ENCODE assay signal across 29 mouse cellular contexts in genomic region chr2:71221020-71221419, GRCm38 (mm10). TPM values are rescaled to one million over a fixed set of nuclear protein-coding genes. Genes with fewer than 3 reads are reported as not detected.
DNase-seq lines count a peak whose midpoint lies in the region; ATAC-seq lines count a peak whose summit lies in the region.
"Had no signal": no experiment of that assay in that cellular context is flagged by ENCODE, and none has a peak within 500 bp of the region (broad histone marks: within the 10 kb centered on the region; RNA-seq: fewer than 3 reads in every experiment).

No protein-coding gene starts in this region.

- DNase-seq in spleen, postnatal 36 days (ENCODE audit: low spot score in 2 of 2): peak; percentile 40 to 60
- no peak for DNase-seq in spleen, adult 12 weeks (ENCODE audit: low spot score)
- DNase-seq in ES-CJ7 (ENCODE audit: low read depth, low spot score): peak; percentile 36
- DNase-seq in ZHBTc4 (ENCODE audit: low read depth, low spot score): peak; percentile 28
- DNase-seq in thymus, postnatal 25 days: peak; percentile 15
- no peak for DNase-seq in kidney, postnatal 36 days
- DNase-seq in retina, postnatal 1 day: no peak
- DNase-seq in liver, embryonic 11.5 days (ENCODE audit: low spot score): no peak
- DNase-seq: adrenal gland, adult 8-10 months; adrenal gland, postnatal 25 days; cerebellum, adult 11-12 months; cerebellum, adult 8-10 months; cerebellum, postnatal 10 days; cerebellum, postnatal 36 days; embryo, embryonic 11 days; gastrocnemius, adult 2 months; gastrocnemius, postnatal 14 days; heart, adult 2 months had no signal

- no peak overlapping the region for H3K9ac ChIP-seq in liver, embryonic 11.5 days (ENCODE audit: low read depth, low read length)
- H3K9ac ChIP-seq: embryonic facial prominence, embryonic 13.5 days; forebrain, embryonic 13.5 days; heart, embryonic 13.5 days; hindbrain, embryonic 12.5 days; hindbrain, embryonic 15.5 days had no signal

- peaks cover 22% of the 10 kb centered on the region for H3K36me3 ChIP-seq in liver, embryonic 11.5 days (ENCODE audit: control insufficient read depth, insufficient read depth, low read length)

- H3K4me2 ChIP-seq in liver, embryonic 11.5 days: no peak overlapping the region
- H3K4me2 ChIP-seq: embryonic facial prominence, embryonic 13.5 days; forebrain, embryonic 13.5 days; heart, embryonic 13.5 days; hindbrain, embryonic 12.5 days; hindbrain, embryonic 15.5 days had no signal

- H3K4me1 ChIP-seq in liver, embryonic 11.5 days (replicated peaks; ENCODE audit: control insufficient read depth, insufficient read depth, low read length): no peaks in the 10 kb centered on the region
- H3K4me1 ChIP-seq: heart, embryonic 10.5 days; heart, embryonic 13.5 days had no signal

- WGBS in liver, embryonic 11.5 days: 84% methylated on average over 1 of the region's 1 CpGs

- H3K27ac ChIP-seq in liver, embryonic 11.5 days (ENCODE audit: low read depth, low read length): no peak overlapping the region
- H3K27ac ChIP-seq: embryonic facial prominence, embryonic 10.5 days; embryonic facial prominence, embryonic 13.5 days; forebrain, embryonic 13.5 days; gastrocnemius, adult 2 months; heart, adult 2 months; heart, embryonic 10.5 days; heart, embryonic 13.5 days; hindbrain, embryonic 12.5 days; hindbrain, embryonic 15.5 days had no signal

- no peak overlapping the region for H3K4me3 ChIP-seq in liver, embryonic 11.5 days (ENCODE audit: low read depth, low read length)
- H3K4me3 ChIP-seq: embryonic facial prominence, embryonic 10.5 days; embryonic facial prominence, embryonic 13.5 days; erythroblast, embryonic 14.5 days; forebrain, embryonic 13.5 days; gastrocnemius, adult 2 months; heart, adult 2 months; heart, embryonic 10.5 days; heart, embryonic 13.5 days; hindbrain, embryonic 12.5 days; hindbrain, embryonic 15.5 days had no signal

- no peaks in the 10 kb centered on the region for H3K9me3 ChIP-seq in liver, embryonic 11.5 days (ENCODE audit: control insufficient read depth, low read length)
- H3K9me3 ChIP-seq: embryonic facial prominence, embryonic 10.5 days; embryonic facial prominence, embryonic 13.5 days; forebrain, embryonic 13.5 days; heart, embryonic 10.5 days; heart, embryonic 13.5 days; hindbrain, embryonic 12.5 days; hindbrain, embryonic 15.5 days had no signal

- no peak for ATAC-seq in liver, embryonic 11.5 days (replicated peaks; ENCODE audit: low FRiP score)
- ATAC-seq: activated CD4-positive, CD25-positive, alpha-beta regulatory T cell, adult 4 months; CD4-positive, CD25-positive, alpha-beta regulatory T cell, adult 4 months; forebrain, embryonic 13.5 days; forebrain, embryonic 16.5 days had no signal

- no peaks in the 10 kb centered on the region for H3K27me3 ChIP-seq in liver, embryonic 11.5 days (replicated peaks; ENCODE audit: control insufficient read depth, insufficient read depth, low read length)
- H3K27me3 ChIP-seq: embryonic facial prominence, embryonic 13.5 days; forebrain, embryonic 13.5 days; heart, embryonic 13.5 days; hindbrain, embryonic 12.5 days; hindbrain, embryonic 15.5 days had no signal

RNA-seq across cellular contexts. Expression of gene Dync1i2, which starts 9.5 kb away (rescaled TPM):
- 78.5 and 82.2 TPM in 2 replicates for polyA plus RNA-seq in liver, embryonic 11.5 days (2014; fragmentation: Nextera tagmentation; extraction: Ambion mirVana)

Comparison
In these comparisons a context has a peak if more than half of its experiments do, and no peak if none do; other contexts are left out.
1. DNase-seq: peak in spleen, postnatal 36 days (2 of 2), ES-CJ7 (single experiment), ZHBTc4 (single experiment) and thymus, postnatal 25 days (single experiment); none in spleen, adult 12 weeks (single experiment), kidney, postnatal 36 days (0 of 2), retina, postnatal 1 day (single experiment) and liver, embryonic 11.5 days (single experiment).